Mouse (Mus musculus) liver, embryonic 15.5 days (tissue): ENCODE results near the gene Mtrr. TPM values are rescaled to one million over a fixed set of nuclear protein-coding genes. Genes with fewer than 3 reads are reported as not detected.

ENCODE experiments used
- ATAC-seq: fragments of 200-750 bp; cut with Nextera tagmentation; 2 replicates; pipeline ENCODE4 v1.8.0; 2017; ENCODE audit warnings: moderate number of reproducible peaks, mild to moderate bottlenecking, moderate library complexity; ENCODE audit not compliant: insufficient read depth
- H3K27ac ChIP-seq: fragments of 300-500 bp; sonication (generic); replicated peaks from 2 replicates; pipeline ENCODE4 v1.5.1; 2015; ENCODE audit warnings: mild to moderate bottlenecking, inconsistent platforms
- H3K27me3 ChIP-seq: fragments of 300-500 bp; sonication (generic); 2 replicates; pipeline ENCODE4 v1.6.1; 2015; ENCODE audit warnings: mild to moderate bottlenecking, inconsistent platforms
- H3K36me3 ChIP-seq: fragments of 300-500 bp; sonication (generic); replicated peaks from 2 replicates; pipeline ENCODE4 v1.6.1; 2015; ENCODE audit warnings: moderate library complexity, mild to moderate bottlenecking, inconsistent platforms
- H3K4me1 ChIP-seq: fragments of 300-500 bp; sonication (generic); replicated peaks from 2 replicates; pipeline ENCODE4 v1.6.1; 2015; ENCODE audit warnings: inconsistent platforms
- H3K4me2 ChIP-seq: fragments of 300-500 bp; sonication (generic); 2 replicates; pipeline ENCODE4 v1.6.1; 2015; ENCODE audit warnings: moderate library complexity, mild to moderate bottlenecking, inconsistent platforms
- H3K4me3 ChIP-seq: fragments of 300-500 bp; sonication (generic); replicated peaks from 2 replicates; pipeline ENCODE4 v1.5.1; 2015; ENCODE audit warnings: mild to moderate bottlenecking, inconsistent platforms
- H3K9ac ChIP-seq: fragments of 300-500 bp; sonication (generic); 2 replicates; pipeline ENCODE4 v1.6.1; 2015; ENCODE audit warnings: moderate library complexity, mild to moderate bottlenecking, inconsistent platforms
- H3K9me3 ChIP-seq: fragments of 300-500 bp; sonication (generic); replicated peaks from 2 replicates; pipeline ENCODE4 v1.6.1; 2016; ENCODE audit warnings: inconsistent platforms
- WGBS: fragments of 180-500 bp; shearing (Covaris S2); methylation state at CpG from one replicate; pipeline ENCODE4 v1.1.7; 2015; ENCODE audit warnings: mixed read lengths; ENCODE audit not compliant: insufficient replicate concordance; 5-methylcytosine and 5-hydroxymethylcytosine counted together
- polyA plus RNA-seq: library from polyadenylated mRNA; unstranded; fragments of >200 nt; fragmentation: Nextera tagmentation; extraction: Ambion mirVana; gene quantifications from 2 replicates; pipeline ENCODE4 v1.2.1, GENCODE M21; 2015

Mtrr gene
- polyA plus RNA-seq, 1 experiment from 2014 or later: 9.1 TPM

DNA sequence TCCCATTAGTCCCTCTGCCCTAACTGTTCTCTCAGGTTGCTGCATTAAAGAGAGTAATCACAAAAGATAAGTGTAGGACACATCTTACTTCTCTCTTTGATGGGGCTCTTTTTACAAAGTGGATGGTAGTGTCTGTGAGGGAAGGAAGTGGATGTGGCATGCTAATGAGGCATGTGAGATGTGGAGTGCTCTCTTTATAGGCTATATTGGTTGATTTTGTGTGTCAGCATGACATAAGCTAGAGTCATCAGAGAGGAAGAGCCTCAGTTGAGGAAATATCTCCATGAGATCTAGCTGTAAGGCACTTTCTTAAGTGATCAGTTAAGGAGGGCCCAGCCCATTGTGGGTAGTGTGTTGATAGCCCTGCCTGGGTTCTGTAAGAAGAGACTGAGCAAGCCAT, 6.4 kb upstream of the Mtrr start:
- peaks cover 91% of the 10 kb centered on the region for H3K36me3 ChIP-seq
- no peaks in the 10 kb centered on the region for H3K27me3 ChIP-seq
- ATAC-seq: no peak
- no peak overlapping the region for H3K27ac ChIP-seq
- peaks cover 4% of the 10 kb centered on the region; the same call in 1 of the 2 replicates for H3K4me1 ChIP-seq
- no peaks in the 10 kb centered on the region for H3K9me3 ChIP-seq
- H3K9ac ChIP-seq: no peak overlapping the region
- no peak overlapping the region for H3K4me3 ChIP-seq
- no peak overlapping the region for H3K4me2 ChIP-seq

DNA sequence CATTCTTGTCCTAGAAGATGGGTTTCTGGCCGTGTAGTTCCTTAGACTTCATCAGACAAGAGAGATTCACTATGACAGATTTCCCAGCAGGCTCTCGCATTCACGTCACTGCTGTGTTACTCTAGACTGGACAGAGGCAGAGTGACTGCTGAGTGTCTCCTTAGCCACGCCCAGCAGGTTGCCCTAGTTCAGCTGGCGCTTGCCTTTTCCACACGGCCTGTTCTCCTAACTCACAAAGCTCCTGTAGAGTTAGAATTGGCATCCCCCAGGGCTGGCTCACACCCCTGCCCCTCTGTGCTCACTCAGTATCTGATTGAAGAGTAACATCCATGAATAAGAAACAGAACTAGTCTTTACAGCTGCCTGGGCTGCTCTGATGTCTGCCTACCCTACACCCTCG, 3.5 kb upstream of the Mtrr start:
- Histone ChIP-seq H3K9me3 (no peaks in the 10 kb centered on the region), H3K36me3 (peaks cover 66% of the 10 kb centered on the region), H3K27ac (no peak overlapping the region), H3K4me3 (no peak overlapping the region), H3K4me1 (peaks cover 19% of the 10 kb centered on the region), H3K9ac (no peak overlapping the region), H3K27me3 (no peaks in the 10 kb centered on the region), H3K4me2 (no peak overlapping the region)
- ATAC-seq: no peak
- WGBS: 83% methylated on average over 7 of the region's 7 CpGs

DNA sequence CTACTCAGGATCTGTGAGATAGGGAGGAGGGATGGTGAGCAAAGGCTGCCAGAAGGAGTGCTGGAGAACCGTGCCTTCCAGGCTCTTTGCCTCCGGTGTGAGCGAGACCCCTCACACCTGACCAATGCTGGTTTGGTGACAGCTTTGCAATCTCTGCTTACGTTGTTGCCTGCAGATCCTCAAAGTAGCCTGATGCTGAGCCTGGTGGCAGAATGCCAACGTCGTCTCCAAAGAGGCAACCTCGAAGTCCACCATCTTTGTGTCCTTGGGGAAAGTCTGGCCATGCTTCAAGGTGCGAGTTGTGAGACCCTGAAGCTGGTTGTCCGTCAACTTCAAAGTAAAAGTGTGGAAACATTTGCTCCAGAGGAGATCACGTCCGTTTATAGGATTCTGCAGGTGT, 2.0 kb upstream of the Mtrr start:
- Histone ChIP-seq H3K4me3 (no peak overlapping the region), H3K27me3 (no peaks in the 10 kb centered on the region), H3K4me2 (no peak overlapping the region), H3K36me3 (peaks cover 53% of the 10 kb centered on the region), H3K4me1 (peaks cover 21% of the 10 kb centered on the region), H3K9ac (no peak overlapping the region), H3K9me3 (no peaks in the 10 kb centered on the region), H3K27ac (no peak overlapping the region)
- ATAC-seq: no peak
- 82% methylated on average over 11 of the region's 11 CpGs for WGBS

DNA sequence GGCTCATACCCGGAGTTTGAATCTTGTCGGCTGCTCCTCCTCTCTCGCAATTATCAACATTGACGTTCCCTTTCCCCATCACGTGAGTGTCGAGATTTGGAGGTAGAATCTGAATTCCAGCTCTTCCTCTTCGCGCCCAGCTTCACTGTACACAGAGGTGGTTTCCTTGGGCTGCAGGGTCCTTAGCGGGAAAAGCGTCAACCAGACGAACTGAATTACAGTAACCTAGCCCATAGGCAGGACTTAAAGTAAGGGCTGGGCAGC, 500 bp upstream of the Mtrr start:
- peaks cover 21% of the 10 kb centered on the region for H3K4me1 ChIP-seq
- no peaks in the 10 kb centered on the region for H3K9me3 ChIP-seq
- WGBS: under 1% methylated on average over 11 of the region's 11 CpGs
- no peak; the same call in 1 of the 2 replicates for ATAC-seq
- H3K27me3 ChIP-seq: no peaks in the 10 kb centered on the region
- peak overlapping the region; percentile 65 for H3K9ac ChIP-seq
- peak overlapping the region; percentile 62 for H3K27ac ChIP-seq
- H3K4me3 ChIP-seq: peak overlapping the region; percentile 81
- peak overlapping the region; percentile 86 for H3K4me2 ChIP-seq
- H3K36me3 ChIP-seq: peaks cover 45% of the 10 kb centered on the region

DNA sequence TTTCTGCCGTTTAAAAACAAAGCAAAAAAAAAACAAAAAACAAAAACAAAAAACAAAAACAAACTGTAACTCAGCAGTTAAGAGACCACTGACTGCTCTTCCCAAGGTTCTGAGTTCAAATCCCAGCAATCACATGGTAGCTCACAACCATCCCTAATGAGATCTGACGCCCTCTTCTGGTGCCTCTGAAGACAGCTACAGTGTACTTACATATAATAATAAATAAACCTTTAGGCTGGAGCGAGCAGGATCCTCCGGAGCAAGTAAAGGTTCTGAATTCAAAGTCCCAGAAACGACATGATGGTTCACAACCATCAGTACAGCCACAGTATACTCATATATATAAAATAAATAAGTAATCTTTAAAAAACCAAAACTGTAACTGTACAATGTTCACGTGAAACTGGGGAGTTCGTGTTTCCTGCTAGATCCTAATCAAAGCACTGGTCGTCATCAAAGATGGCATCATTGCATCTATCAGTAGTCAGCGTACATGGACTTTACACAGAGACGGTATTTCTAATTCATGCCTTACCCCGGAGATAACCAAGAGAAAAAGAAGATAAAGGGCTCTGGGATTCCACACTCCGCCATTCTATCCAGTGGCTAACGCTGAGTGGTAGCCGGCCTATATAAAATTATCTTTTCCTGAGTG, 736 bp downstream of the Mtrr start:
- no peak for ATAC-seq
- H3K4me2 ChIP-seq: peak overlapping the region; percentile 86
- H3K4me3 ChIP-seq: peak overlapping the region; percentile 81
- no peaks in the 10 kb centered on the region for H3K9me3 ChIP-seq
- H3K36me3 ChIP-seq: peaks cover 48% of the 10 kb centered on the region
- peaks cover 21% of the 10 kb centered on the region for H3K4me1 ChIP-seq
- no peaks in the 10 kb centered on the region for H3K27me3 ChIP-seq
- peak overlapping the region; percentile 65 for H3K9ac ChIP-seq
- peak overlapping the region; percentile 70 for H3K27ac ChIP-seq
- 17% methylated on average over 14 of the region's 14 CpGs for WGBS

DNA sequence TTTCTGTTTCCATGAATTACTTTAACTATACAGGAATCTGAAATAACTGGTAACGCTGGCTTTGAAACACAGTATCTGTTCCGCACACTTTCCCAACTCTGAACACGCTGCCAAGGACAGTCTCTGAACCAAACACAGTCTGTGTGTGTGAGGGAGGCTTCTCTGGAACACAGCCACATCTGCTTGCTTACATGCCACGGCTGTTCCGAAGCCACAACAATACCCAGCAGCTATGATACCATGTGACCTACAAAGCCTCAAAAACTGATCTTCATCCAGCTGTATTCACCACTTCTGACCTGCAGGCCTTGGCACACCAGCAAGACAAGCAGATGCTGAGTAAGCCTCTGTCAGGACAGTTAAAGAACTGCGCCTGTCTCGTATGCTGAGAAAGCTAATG, 4.0 kb downstream of the Mtrr start:
- Histone ChIP-seq H3K27me3 (no peaks in the 10 kb centered on the region), H3K4me2 (no peak overlapping the region), H3K27ac (no peak overlapping the region), H3K36me3 (peaks cover 34% of the 10 kb centered on the region), H3K4me3 (no peak overlapping the region), H3K9me3 (no peaks in the 10 kb centered on the region), H3K9ac (no peak overlapping the region), H3K4me1 (peaks cover 14% of the 10 kb centered on the region)
- no peak for ATAC-seq
- 87% methylated on average over 7 of the region's 7 CpGs for WGBS

DNA sequence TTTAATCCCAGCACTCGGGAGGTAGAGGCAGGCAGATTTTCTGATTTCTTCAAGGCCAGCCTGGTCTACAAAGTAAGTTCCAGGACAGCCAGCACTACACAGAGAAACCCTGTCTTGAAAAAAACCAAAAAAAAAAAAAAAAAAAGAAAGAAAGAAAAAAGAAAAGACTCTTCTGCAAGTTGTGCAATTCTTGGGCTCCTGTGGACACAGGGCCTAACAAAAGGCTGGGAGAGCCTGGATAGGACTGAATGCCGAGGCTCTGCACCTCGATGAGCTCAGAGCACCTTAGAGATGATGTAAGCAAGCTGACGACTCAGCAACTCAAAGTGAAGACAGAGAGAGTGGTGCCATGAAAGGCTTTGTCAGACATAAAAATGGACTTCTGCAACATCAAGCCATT, 7.6 kb downstream of the Mtrr start:
- H3K9ac ChIP-seq: no peak overlapping the region
- H3K36me3 ChIP-seq: peaks cover 58% of the 10 kb centered on the region
- WGBS: 74% methylated on average over 4 of the region's 4 CpGs
- H3K4me1 ChIP-seq: no peaks in the 10 kb centered on the region
- H3K27ac ChIP-seq: no peak overlapping the region
- H3K27me3 ChIP-seq: no peaks in the 10 kb centered on the region
- no peaks in the 10 kb centered on the region for H3K9me3 ChIP-seq
- no peak for ATAC-seq
- no peak overlapping the region for H3K4me2 ChIP-seq
- H3K4me3 ChIP-seq: no peak overlapping the region

DNA sequence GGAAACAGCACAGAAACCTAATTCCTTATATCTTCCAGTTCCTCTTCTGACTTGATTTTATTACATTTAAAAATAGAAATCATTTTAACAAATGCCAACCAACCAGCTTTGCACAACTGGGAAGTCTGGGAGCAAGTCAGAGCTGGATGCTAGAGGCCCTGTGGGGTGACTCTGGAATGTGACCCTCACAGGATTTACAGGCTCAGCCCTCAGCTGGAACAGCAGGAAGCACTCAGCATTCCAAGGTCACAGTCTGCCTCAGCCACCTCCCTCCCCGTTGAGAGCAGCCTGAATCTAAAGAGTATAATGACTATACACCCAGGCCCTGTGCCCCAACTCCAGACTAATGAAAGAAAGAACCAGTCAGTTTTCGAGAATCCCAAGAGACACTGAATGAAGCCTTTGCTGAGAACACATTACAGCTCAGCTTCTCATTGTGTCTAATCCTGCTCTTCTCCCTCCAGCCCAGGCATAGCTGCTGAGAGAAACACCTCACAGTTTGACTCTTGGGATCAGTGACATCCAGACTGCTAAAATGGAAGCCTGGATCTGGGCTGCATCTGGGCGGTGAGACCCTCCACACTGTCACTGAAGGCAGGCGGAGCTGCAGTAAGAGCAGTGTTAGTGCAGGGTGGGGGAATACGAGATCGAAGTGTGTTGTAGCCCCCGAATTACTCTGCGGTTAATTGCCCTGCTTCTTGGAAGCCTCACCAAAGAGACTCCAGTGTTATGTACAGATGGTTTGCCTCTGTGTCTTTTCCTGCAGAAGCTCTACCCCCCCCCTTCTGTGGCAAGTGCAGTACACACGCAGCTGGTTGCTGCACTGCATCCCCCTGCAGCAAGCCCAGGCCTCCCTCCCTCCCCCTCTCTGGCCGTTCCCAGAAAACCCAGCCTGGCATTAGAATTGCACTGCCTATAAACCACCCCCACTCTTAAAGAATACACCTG, 8.7 kb downstream of the Mtrr start:
- H3K27me3 ChIP-seq: no peaks in the 10 kb centered on the region
- no peaks in the 10 kb centered on the region for H3K4me1 ChIP-seq
- no peaks in the 10 kb centered on the region for H3K9me3 ChIP-seq
- H3K27ac ChIP-seq: no peak overlapping the region
- no peak overlapping the region for H3K4me3 ChIP-seq
- WGBS: 71% methylated on average over 10 of the region's 10 CpGs
- no peak for ATAC-seq
- H3K36me3 ChIP-seq: peaks cover 56% of the 10 kb centered on the region
- no peak overlapping the region for H3K9ac ChIP-seq
- H3K4me2 ChIP-seq: no peak overlapping the region

DNA sequence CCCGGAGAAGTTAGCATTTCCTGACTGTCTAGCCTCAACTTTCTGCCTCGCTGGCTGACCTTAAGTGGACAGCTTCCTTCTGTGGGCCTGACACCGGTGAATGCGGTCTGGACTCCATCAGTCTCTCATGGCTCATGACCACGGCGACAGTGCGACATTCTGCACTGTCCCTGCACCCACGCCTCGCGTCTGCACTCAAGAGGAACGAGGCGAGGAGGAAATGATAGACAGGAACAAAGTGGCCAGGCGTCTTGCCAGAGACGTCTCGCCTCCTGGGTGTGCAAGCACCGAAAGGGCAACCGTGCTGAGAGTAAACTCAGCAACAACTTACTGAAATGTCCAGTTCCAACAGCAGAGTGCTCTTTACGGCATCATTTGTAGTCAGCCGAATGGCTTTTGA, 9.7 kb downstream of the Mtrr start:
- H3K4me2 ChIP-seq: no peak overlapping the region
- no peak overlapping the region for H3K4me3 ChIP-seq
- H3K27ac ChIP-seq: no peak overlapping the region
- H3K27me3 ChIP-seq: no peaks in the 10 kb centered on the region
- peaks cover 58% of the 10 kb centered on the region for H3K36me3 ChIP-seq
- H3K4me1 ChIP-seq: no peaks in the 10 kb centered on the region
- no peak overlapping the region for H3K9ac ChIP-seq
- H3K9me3 ChIP-seq: no peaks in the 10 kb centered on the region
- no peak for ATAC-seq
- WGBS: 79% methylated on average over 19 of the region's 19 CpGs

DNA sequence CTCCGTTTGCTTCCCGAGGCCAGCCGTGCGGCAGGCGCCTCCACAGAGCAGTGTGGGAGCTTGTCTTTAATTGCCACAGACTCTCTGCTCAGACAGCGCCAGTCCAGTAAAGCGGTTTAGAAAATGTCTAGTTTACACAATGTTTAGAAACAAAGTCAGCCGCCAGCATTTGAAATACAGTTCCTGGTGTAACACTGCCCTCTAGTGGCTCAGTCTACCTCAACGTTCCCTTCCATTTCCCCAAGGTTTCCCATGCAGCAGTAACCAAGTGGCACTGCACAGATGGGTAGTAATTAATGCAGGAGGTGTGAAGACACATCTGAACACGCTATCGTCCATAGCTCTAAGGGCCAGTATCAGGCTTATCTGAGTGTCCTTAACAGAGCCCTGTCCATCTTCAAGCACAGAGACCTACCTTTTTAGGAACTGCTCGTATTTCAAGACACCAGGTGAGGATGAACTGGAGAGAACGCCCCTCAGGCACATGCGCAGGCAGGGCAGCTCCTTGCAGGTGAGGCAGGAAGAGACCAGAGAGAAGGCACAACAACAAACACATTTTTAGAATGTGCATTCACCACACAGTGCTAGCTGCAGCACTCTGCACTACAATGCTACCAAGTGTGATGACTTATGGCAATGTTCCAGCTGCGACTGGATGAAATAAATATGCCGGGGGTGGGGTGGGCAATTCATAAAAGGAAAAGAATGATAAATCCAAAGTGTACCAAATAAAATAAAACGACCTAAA, 12.2 kb downstream of the Mtrr start:
- 63% methylated on average over 17 of the region's 17 CpGs for WGBS
- ATAC-seq: no peak
- Histone ChIP-seq H3K9me3 (no peaks in the 10 kb centered on the region), H3K4me1 (no peaks in the 10 kb centered on the region), H3K27ac (no peak overlapping the region), H3K4me2 (no peak overlapping the region), H3K4me3 (no peak overlapping the region), H3K36me3 (peaks cover 59% of the 10 kb centered on the region), H3K9ac (no peak overlapping the region), H3K27me3 (no peaks in the 10 kb centered on the region)

DNA sequence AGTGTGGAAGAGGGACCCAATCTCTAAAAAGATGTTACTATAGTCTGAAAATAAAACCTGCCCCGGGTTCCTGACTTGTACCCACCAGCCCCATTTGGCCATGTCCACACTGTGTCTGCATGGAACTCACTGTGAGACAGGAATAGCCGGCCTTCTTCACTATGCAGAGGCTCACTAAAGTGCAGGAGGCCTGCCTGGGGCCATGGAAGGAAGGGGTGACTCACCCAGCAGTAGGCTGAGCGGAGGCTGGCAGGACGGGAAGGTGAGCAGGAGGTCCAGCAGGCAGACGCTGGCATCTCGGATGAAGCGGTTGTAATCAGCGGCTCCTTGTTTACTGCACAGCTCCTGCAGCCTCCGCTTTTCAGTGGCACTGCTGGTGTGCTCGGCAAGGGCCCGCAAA, 13.4 kb downstream of the Mtrr start:
- WGBS: 84% methylated on average over 11 of the region's 11 CpGs
- Histone ChIP-seq H3K4me2 (no peak overlapping the region), H3K36me3 (peaks cover 70% of the 10 kb centered on the region), H3K4me1 (no peaks in the 10 kb centered on the region), H3K27ac (no peak overlapping the region), H3K4me3 (no peak overlapping the region), H3K9me3 (no peaks in the 10 kb centered on the region), H3K27me3 (no peaks in the 10 kb centered on the region), H3K9ac (no peak overlapping the region)
- ATAC-seq: no peak
